Mouse (Mus musculus): ENCODE data around the gene Gm20388.

DNA sequence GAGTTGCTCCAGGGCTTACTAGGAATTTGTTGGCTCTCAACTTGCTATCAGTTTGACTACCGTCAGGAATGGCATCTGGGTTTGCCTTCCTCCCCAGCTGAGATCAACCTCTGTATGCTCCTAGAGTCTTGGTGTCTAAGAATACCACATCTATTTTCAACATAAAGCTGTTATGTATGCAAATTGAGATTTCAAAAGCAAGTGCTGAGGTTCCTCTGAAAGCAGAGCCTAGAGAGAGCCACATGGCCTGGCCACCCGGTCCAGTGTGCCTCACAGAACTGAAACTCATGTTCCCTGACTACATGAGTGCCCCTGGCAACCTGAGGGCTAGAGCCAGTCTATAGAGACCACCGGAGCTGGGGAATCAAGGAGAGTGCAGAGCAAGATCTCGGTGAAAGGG, 2694.7 kb downstream of the Gm20388 start:
- TF ChIP-seq CTCF (IDR thresholded peaks at IDR 0.05; ENCODE audit: insufficient read depth, low read depth, low read length) (no peak), POLR2A (IDR thresholded peaks at IDR 0.05; ENCODE audit: insufficient read depth, low read depth, low read length) (no peak)

Measured in olfactory bulb, adult 2 months (tissue).